Mouse (Mus musculus) embryo, embryonic 11 days (tissue): Measurements from ENCODE around the gene Tra2a.

Source experiments
- DNase-seq: peaks from one replicate; pipeline ENCODE4 v3.0.0-alpha.2; 2015

Gene Tra2a

GRCm38 (mm10) chr6:49228126-49228679, 35.6 kb downstream of the Tra2a start:
- DNase-seq: peak; percentile 72

- peak; percentile 81 for DNase-seq
These were observed 36.6 kb downstream of the Tra2a start for GRCm38 (mm10) chr6:49227184-49227735.

GRCm38 (mm10) chr6:49225728-49226123, 38.1 kb downstream of the Tra2a start:
- no peak for DNase-seq

- DNase-seq: no peak
These were observed 38.7 kb downstream of the Tra2a start for GRCm38 (mm10) chr6:49224923-49225727.

- peak; percentile 66 for DNase-seq
These were observed 41.9 kb downstream of the Tra2a start for GRCm38 (mm10) chr6:49221906-49222305.

- DNase-seq: peak; percentile 78
These were observed 43.8 kb downstream of the Tra2a start for GRCm38 (mm10) chr6:49219920-49220604.

GRCm38 (mm10) chr6:49219001-49219560, 44.8 kb downstream of the Tra2a start:
- DNase-seq: no peak

- peak; percentile 81 for DNase-seq
These were observed 45.5 kb downstream of the Tra2a start for GRCm38 (mm10) chr6:49218275-49218802.

- peak; percentile 99 for DNase-seq
These were observed 46.1 kb downstream of the Tra2a start for GRCm38 (mm10) chr6:49217581-49218274.

GRCm38 (mm10) chr6:49216811-49217542, 46.9 kb downstream of the Tra2a start:
- DNase-seq: no peak

- no peak for DNase-seq
These were observed 47.9 kb downstream of the Tra2a start for GRCm38 (mm10) chr6:49215748-49216585.

- peak; percentile 96 for DNase-seq
These were observed 48.7 kb downstream of the Tra2a start, which contains the start of gene Igf2bp3 for GRCm38 (mm10) chr6:49214928-49215747. Gene Igf2bp3, minus strand, starts transcription at chr6:49214957.

- DNase-seq: peak; percentile 94
These were observed 49.5 kb downstream of the Tra2a start for GRCm38 (mm10) chr6:49214086-49214927.

GRCm38 (mm10) chr6:49213581-49214085, 50.2 kb downstream of the Tra2a start:
- DNase-seq: peak; percentile 55

GRCm38 (mm10) chr6:49212931-49213580, 50.8 kb downstream of the Tra2a start:
- DNase-seq: no peak

- DNase-seq: peak; percentile 54
These were observed 51.7 kb downstream of the Tra2a start for GRCm38 (mm10) chr6:49212141-49212540.

GRCm38 (mm10) chr6:49211596-49211995, 52.2 kb downstream of the Tra2a start:
- DNase-seq: no peak
